Mouse (Mus musculus) MEL (cell line): ENCODE results near the gene Miga2. TPM values are rescaled to one million over a fixed set of nuclear protein-coding genes. Genes with fewer than 3 reads are reported as not detected.
A peak's percentile ranks its signal among the peaks of the same experiment; 100 is the strongest.
"Not testable (repeated sequence)": the region's sequence is repeated elsewhere in the genome, so short reads cannot be mapped to it uniquely, and the experiment has no call there.

Source experiments
- DNase-seq: peaks from one replicate; pipeline ENCODE4 v3.0.0; 2011; ENCODE audit warnings: low read depth, low spot score
- H3K27ac ChIP-seq: 2 replicates; pipeline ENCODE4 v1.5.1; 2012; ENCODE audit warnings: low read depth, mild to moderate bottlenecking, control low read depth, low read length, moderate library complexity; ENCODE audit not compliant: control insufficient read depth
- H3K27me3 ChIP-seq, 2 experiments: fragments of 150-350 bp in 1 of 2; sonication (generic) in 1 of 2; 2 replicates each; pipeline ENCODE4 v1.6.1; 2012; ENCODE audit warnings: low read length in 2 of 2, mild to moderate bottlenecking in 2 of 2, improper control_type of control experiment in 1 of 2, moderate library complexity in 1 of 2; ENCODE audit not compliant: insufficient read depth in 2 of 2, control insufficient read depth in 1 of 2
- H3K36me3 ChIP-seq, 2 experiments: 2 replicates each; pipeline ENCODE4 v1.6.1; 2012 to 2014; ENCODE audit warnings: low read length in 2 of 2, improper control_type of control experiment in 1 of 2, inconsistent platforms in 1 of 2, mild to moderate bottlenecking in 1 of 2; ENCODE audit not compliant: insufficient read depth in 2 of 2, control insufficient read depth in 1 of 2
- H3K4me1 ChIP-seq, 2 experiments: fragments of 150-350 bp in 1 of 2; sonication (generic) in 1 of 2; 2 replicates each; pipeline ENCODE4 v1.6.1; 2012; ENCODE audit warnings: low read length in 2 of 2, improper control_type of control experiment in 1 of 2, mild to moderate bottlenecking in 1 of 2; ENCODE audit not compliant: insufficient read depth in 2 of 2, control insufficient read depth in 1 of 2
- H3K4me3 ChIP-seq, 2 experiments: fragments of 150-350 bp in 1 of 2; sonication (generic) in 1 of 2; 2 replicates each; pipeline ENCODE4 v1.5.1; 2012; ENCODE audit warnings: low read depth in 2 of 2, low read length in 2 of 2, mild to moderate bottlenecking in 2 of 2, moderate library complexity in 2 of 2, control low read depth in 1 of 2, improper control_type of control experiment in 1 of 2; ENCODE audit not compliant: control insufficient read depth in 1 of 2, insufficient read depth in 1 of 2
- H3K79me2 ChIP-seq: 2 replicates; pipeline ENCODE4 v1.6.1; 2012; ENCODE audit warnings: mild to moderate bottlenecking, low read length, moderate library complexity; ENCODE audit not compliant: control insufficient read depth, poor library complexity, insufficient read depth
- H3K9ac ChIP-seq: 2 replicates; pipeline ENCODE4 v1.6.1; 2012; ENCODE audit warnings: low read depth, mild to moderate bottlenecking, control low read depth, low read length, moderate library complexity; ENCODE audit not compliant: control insufficient read depth, poor library complexity, severe bottlenecking
- H3K9me3 ChIP-seq: fragments of 150-350 bp; sonication (generic); replicated peaks from 2 replicates; pipeline ENCODE4 v1.6.1; 2012; ENCODE audit warnings: mild to moderate bottlenecking, low read length, improper control_type of control experiment, moderate library complexity; ENCODE audit not compliant: insufficient read depth
- BHLHE40 ChIP-seq: IDR thresholded peaks from 2 replicates; pipeline ENCODE4 v1.6.1; 2012; ENCODE audit warnings: low read depth, mild to moderate bottlenecking, inconsistent platforms, low read length, improper control_type of control experiment, borderline replicate concordance
- CTCF ChIP-seq, 3 experiments: IDR thresholded peaks in 2 of 3; conservative IDR thresholded peaks in 1 of 3; 2 replicates each; pipeline ENCODE4 v1.5.1; 2011 to 2012; ENCODE audit warnings: low read length in 3 of 3, low read depth in 2 of 3, mild to moderate bottlenecking in 2 of 3, improper control_type of control experiment in 1 of 3, inconsistent platforms in 1 of 3, mixed read lengths in 1 of 3, moderate library complexity in 1 of 3; ENCODE audit not compliant: control insufficient read depth in 1 of 3, insufficient read depth in 1 of 3, poor library complexity in 1 of 3, severe bottlenecking in 1 of 3
- ELF1 ChIP-seq: IDR thresholded peaks from 2 replicates; pipeline ENCODE4 v1.6.1; 2014; ENCODE audit warnings: low read depth, mild to moderate bottlenecking, inconsistent platforms, low read length, improper control_type of control experiment, moderate library complexity
- EP300 ChIP-seq, 2 experiments: IDR thresholded peaks; 2 replicates each; pipeline ENCODE4 v1.6.1; 2011; ENCODE audit warnings: improper control_type of control experiment in 2 of 2, low read length in 2 of 2, low read depth in 1 of 2, mild to moderate bottlenecking in 1 of 2
- ETS1 ChIP-seq: IDR thresholded peaks from 2 replicates; pipeline ENCODE4 v1.6.1; 2012; ENCODE audit warnings: low read depth, mild to moderate bottlenecking, inconsistent platforms, low read length, improper control_type of control experiment, moderate library complexity
- GATA1 ChIP-seq: IDR thresholded peaks from 2 replicates; pipeline ENCODE4 v1.6.1; 2011; ENCODE audit warnings: low read depth, low read length, improper control_type of control experiment
- HCFC1 ChIP-seq: IDR thresholded peaks from 2 replicates; pipeline ENCODE4 v1.6.1; 2012; ENCODE audit warnings: low read depth, mild to moderate bottlenecking, inconsistent platforms, low read length, improper control_type of control experiment, moderate library complexity
- KAT2A ChIP-seq: conservative IDR thresholded peaks from 2 replicates; pipeline ENCODE4 v1.6.1; 2012; ENCODE audit warnings: low read depth, low read length, improper control_type of control experiment, inconsistent platforms
- MAZ ChIP-seq: IDR thresholded peaks from 2 replicates; pipeline ENCODE4 v1.6.1; 2012; ENCODE audit warnings: low read depth, mild to moderate bottlenecking, inconsistent platforms, low read length, improper control_type of control experiment
- MXI1 ChIP-seq: IDR thresholded peaks from 2 replicates; pipeline ENCODE4 v1.6.1; 2011; ENCODE audit warnings: mild to moderate bottlenecking, low read depth, low read length, improper control_type of control experiment
- MYB ChIP-seq: IDR thresholded peaks from 2 replicates; pipeline ENCODE4 v1.6.1; 2011; ENCODE audit warnings: mild to moderate bottlenecking, low read depth, low read length, improper control_type of control experiment
- MYC ChIP-seq: IDR thresholded peaks from 2 replicates; pipeline ENCODE4 v1.6.1; 2011; ENCODE audit warnings: low read depth, mild to moderate bottlenecking, low read length, improper control_type of control experiment, moderate library complexity
- NELFE ChIP-seq: IDR thresholded peaks from 2 replicates; pipeline ENCODE4 v1.6.1; 2011; ENCODE audit warnings: low read depth, low read length, improper control_type of control experiment
- POLR2AphosphoS2 ChIP-seq: IDR thresholded peaks from 2 replicates; pipeline ENCODE4 v1.6.1; 2011; ENCODE audit warnings: low read length, improper control_type of control experiment
- RAD21 ChIP-seq: IDR thresholded peaks from 2 replicates; pipeline ENCODE4 v1.6.1; 2011; ENCODE audit warnings: mild to moderate bottlenecking, low read depth, low read length, improper control_type of control experiment
- SIN3A ChIP-seq: IDR thresholded peaks from 2 replicates; pipeline ENCODE4 v1.6.1; 2012; ENCODE audit warnings: low read length, improper control_type of control experiment, inconsistent platforms
- SMC3 ChIP-seq: IDR thresholded peaks from 2 replicates; pipeline ENCODE4 v1.6.1; 2011; ENCODE audit warnings: low read depth, low read length, improper control_type of control experiment
- TAL1 ChIP-seq: IDR thresholded peaks from 2 replicates; pipeline ENCODE4 v1.6.1; 2012; ENCODE audit warnings: mild to moderate bottlenecking, inconsistent platforms, low read length, moderate library complexity, mixed read lengths
- TCF12 ChIP-seq: IDR thresholded peaks from 2 replicates; pipeline ENCODE4 v1.6.1; 2014; ENCODE audit warnings: low read depth, mild to moderate bottlenecking, inconsistent platforms, low read length, improper control_type of control experiment, moderate library complexity
- UBTF ChIP-seq: IDR thresholded peaks from 2 replicates; pipeline ENCODE4 v1.6.1; 2012; ENCODE audit warnings: low read depth, mild to moderate bottlenecking, inconsistent platforms, low read length, improper control_type of control experiment, moderate library complexity, borderline replicate concordance; ENCODE audit not compliant: insufficient read depth
- ZMIZ1 ChIP-seq: IDR thresholded peaks from 2 replicates; pipeline ENCODE4 v1.6.1; 2012; ENCODE audit warnings: low read depth, mild to moderate bottlenecking, inconsistent platforms, low read length, improper control_type of control experiment, moderate library complexity
- ZNF384 ChIP-seq: IDR thresholded peaks from 2 replicates; pipeline ENCODE4 v1.6.1; 2012; ENCODE audit warnings: low read depth, mild to moderate bottlenecking, inconsistent platforms, low read length, improper control_type of control experiment
- polyA plus RNA-seq, 2 experiments: library from polyadenylated mRNA; stranded (reverse) in 1 of 2; unstranded in 1 of 2; fragments of >175 nt in 1 of 2; fragments of >200 nt in 1 of 2; gene quantifications; 2 replicates each; pipeline versions ENCODE4 v1.2.1 to v1.2.4; 2012; ENCODE audit warnings: low replicate concordance in 2 of 2, low read depth in 1 of 2; ENCODE audit not compliant: insufficient read length in 2 of 2, insufficient read depth in 1 of 2, missing spikeins in 1 of 2
- total RNA-seq: library from RNA; depleted of rRNA; stranded (reverse); fragments of 300-350 nt; gene quantifications from 2 replicates; pipeline ENCODE4 v1.2.3, GENCODE M21; 2012

Miga2 gene
- total and polyA plus RNA-seq, 3 experiments, result 20.3 to 25.8 TPM; not detected in 1

DNA sequence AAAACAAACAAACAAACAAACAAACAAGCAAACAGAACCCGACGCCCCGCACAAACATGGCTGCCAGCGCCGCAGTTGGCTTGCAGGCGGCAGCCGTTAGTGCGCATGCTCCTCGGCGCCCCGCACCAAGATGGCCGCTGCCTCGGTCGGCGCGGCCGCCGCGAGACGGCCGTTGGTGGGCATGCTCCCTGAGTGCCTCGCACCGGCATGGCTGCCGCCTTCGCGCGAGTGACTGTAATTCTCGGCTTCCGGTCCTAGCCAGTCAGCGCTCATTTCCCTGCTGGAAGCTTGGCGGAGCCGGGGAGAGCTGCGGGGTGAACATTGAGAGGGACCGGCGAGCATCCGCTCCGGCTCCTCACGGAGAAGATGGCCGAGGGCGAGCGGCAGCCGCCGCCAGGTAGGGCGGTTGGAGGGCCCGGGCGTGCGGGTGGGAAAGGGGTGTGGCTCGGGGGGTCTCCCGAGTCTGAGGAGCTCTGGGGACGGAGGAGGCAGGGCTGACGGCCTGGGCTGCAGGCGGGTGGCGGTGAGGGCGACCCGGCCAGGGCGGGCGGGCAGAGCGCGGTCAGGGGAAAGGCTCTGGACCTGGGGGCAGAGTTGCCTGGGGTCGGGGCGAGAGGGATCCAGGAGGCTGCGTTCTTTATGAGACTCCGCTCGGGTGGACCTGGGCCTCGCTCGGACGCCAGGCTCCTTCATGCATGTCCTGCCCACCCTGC, 52.1 kb downstream of the Miga2 start, which contains the start of gene Ptpa (continued):
- TF ChIP-seq MYC (0 out of 2 replicates have a peak, but pooled peaks have one; percentile 41), TAL1 (no peak), KAT2A (peak; percentile 65), ZMIZ1 (peak; percentile 93), SMC3 (no peak), HCFC1 (peak; percentile 88), TCF12 (peak; percentile 89)

DNA sequence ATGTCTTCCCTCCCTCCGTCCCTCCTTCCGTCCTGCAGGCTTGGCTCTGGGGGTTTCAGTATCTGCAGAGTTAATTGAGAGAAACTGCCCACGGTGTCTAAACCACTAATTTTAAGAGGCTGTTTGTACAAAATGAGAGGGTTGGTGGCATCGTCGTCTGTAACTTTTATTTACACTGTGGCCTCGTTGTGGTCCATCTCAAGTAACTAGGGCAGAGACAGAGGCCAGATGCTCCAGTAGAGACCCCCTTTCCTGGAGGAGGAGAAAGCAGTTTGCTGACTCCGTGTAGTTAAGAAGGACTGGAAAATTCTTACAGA, 52.6 kb downstream of the Miga2 start:
- peaks cover 12 to 26% of the 10 kb centered on the region in 2 experiments; a peak in 3 of 4 replicates for H3K4me1 ChIP-seq
- peak; percentile 63 for DNase-seq
- no peaks in the 10 kb centered on the region for H3K9me3 ChIP-seq
- H3K4me3 ChIP-seq, result peak overlapping the region; percentile 66 to 95
- no peaks in the 10 kb centered on the region for H3K27me3 ChIP-seq
- peak overlapping the region; percentile 74 for H3K27ac ChIP-seq
- peak overlapping the region; percentile 99 for H3K9ac ChIP-seq
- H3K36me3 ChIP-seq, result peaks cover 6 to 18% of the 10 kb centered on the region in 2 experiments
- TF ChIP-seq RAD21, result no peak
- TF ChIP-seq BHLHE40, result no peak
- no peak for TF ChIP-seq POLR2AphosphoS2
- TF ChIP-seq MAZ, result no peak
- TF ChIP-seq HCFC1, result no peak
- H3K79me2 ChIP-seq, result peaks cover 62% of the 10 kb centered on the region

DNA sequence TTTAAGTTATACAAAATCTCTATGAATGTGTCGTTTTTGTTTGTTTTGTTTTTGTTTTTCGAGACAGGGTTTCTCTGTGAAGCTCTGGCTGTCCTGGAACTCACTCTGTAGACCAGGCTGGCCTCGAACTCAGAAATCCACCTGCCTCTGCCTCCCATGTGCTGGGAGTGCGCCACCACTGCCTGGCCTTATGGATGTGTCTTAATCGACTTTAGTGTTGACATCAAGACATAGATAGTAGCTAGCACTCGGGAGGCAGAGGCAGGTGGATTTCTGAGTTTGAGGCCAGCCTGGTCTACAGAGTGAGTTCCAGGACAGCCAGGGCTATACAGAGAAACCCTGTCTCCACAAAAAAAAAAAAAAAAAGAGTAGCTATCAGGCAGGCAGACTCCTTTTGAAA, 53.1 kb downstream of the Miga2 start:
- Histone ChIP-seq H3K79me2 (peaks cover 62% of the 10 kb centered on the region), H3K9ac (peak overlapping the region; percentile 99), H3K4me3 (peak overlapping the region; percentile 66 to 95), H3K36me3 (peaks cover 6 to 18% of the 10 kb centered on the region in 2 experiments), H3K27ac (peak overlapping the region; percentile 74), H3K4me1 (peaks cover 12 to 26% of the 10 kb centered on the region in 2 experiments; a peak in 3 of 4 replicates)
- DNase-seq, result peak; percentile 23
- not testable (repeated sequence) for H3K9me3 ChIP-seq, H3K27me3 ChIP-seq

- H3K9me3 ChIP-seq, result no peaks in the 10 kb centered on the region
- peak overlapping the region; percentile 74 for H3K27ac ChIP-seq
These were observed 53.6 kb downstream of the Miga2 start for GRCm38 (mm10) chr2:30417595-30418165.

More at GRCm38 (mm10) chr2:30417595-30418165, 53.6 kb downstream of the Miga2 start:
- no peak for TF ChIP-seq UBTF
- no peak for TF ChIP-seq ZMIZ1
- no peak for TF ChIP-seq NELFE
- peak; percentile 54 for TF ChIP-seq GATA1
- TF ChIP-seq BHLHE40, result peak; percentile 19; the same call in 1 of the 2 replicates
- peak; percentile 54 for TF ChIP-seq ETS1
- no peak for TF ChIP-seq ELF1
- peak; percentile 62 for TF ChIP-seq TAL1
- peak; percentile 76 for TF ChIP-seq TCF12
- TF ChIP-seq EP300 (IDR thresholded peaks at IDR 0.05; ENCODE audit: low read depth in 1 of 2, low read length in 2 of 2), result peak; percentile 48 to 70; a peak in 3 of 4 replicates
- TF ChIP-seq SIN3A, result peak; percentile 63
- no peak for TF ChIP-seq CTCF (IDR thresholded peaks at IDR 0.05 in 2 of 3, conservative IDR thresholded peaks at IDR 0.05 in 1 of 3; ENCODE audit: control insufficient read depth in 1 of 3, insufficient read depth in 1 of 3, low read depth in 2 of 3, low read length in 3 of 3, poor library complexity in 1 of 3, severe bottlenecking in 1 of 3)
- TF ChIP-seq MXI1, result no peak
- TF ChIP-seq MYB, result no peak
- TF ChIP-seq ZNF384, result no peak
- Histone ChIP-seq H3K9ac (peak overlapping the region; percentile 43), H3K36me3 (peaks cover 6 to 18% of the 10 kb centered on the region in 2 experiments), H3K79me2 (peaks cover 62% of the 10 kb centered on the region), H3K4me1 (peaks cover 12 to 26% of the 10 kb centered on the region in 2 experiments; a peak in 3 of 4 replicates), H3K4me3 (peak overlapping the region; percentile 66 to 95), H3K27me3 (no peaks in the 10 kb centered on the region)
- DNase-seq, result peak; percentile 57
